Comparison of ENCODE assay signal across 26 mouse cellular contexts in the genomic region with DNA sequence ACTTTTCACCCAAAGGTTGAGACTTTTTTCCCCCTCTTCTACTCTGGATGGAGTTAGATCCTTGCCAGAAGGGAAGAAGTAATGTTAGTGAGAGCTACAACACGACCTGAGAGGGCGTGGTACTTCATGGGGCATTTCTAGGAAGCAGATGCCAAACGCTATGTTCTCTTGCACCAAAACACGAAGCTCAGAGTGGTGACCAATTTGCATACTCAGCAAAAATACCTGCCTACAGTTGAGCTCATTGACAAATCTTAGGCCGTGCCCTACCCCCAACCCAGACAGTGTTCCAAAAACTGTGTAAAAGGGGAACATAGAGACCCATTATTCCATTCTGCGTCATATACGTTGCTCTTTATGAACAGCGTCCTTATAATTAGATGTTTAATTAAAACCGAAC.
"Had no signal": no experiment of that assay in that cellular context is flagged by ENCODE, and none has a peak within 500 bp of the region (broad histone marks: within the 10 kb centered on the region; RNA-seq: fewer than 3 reads in every experiment).

No protein-coding gene starts in this region.

- ATAC-seq: forebrain, embryonic 13.5 days; forebrain, embryonic 14.5 days; forebrain, embryonic 15.5 days; forebrain, embryonic 16.5 days; forebrain, postnatal 0 days had no signal

- DNase-seq: cerebellum, adult 9-10 months; cerebellum, adult 9-11 months; cerebellum, postnatal 10 days; cerebellum, postnatal 14 days; cerebellum, postnatal 36 days; embryo, embryonic 11 days; forebrain, postnatal 0 days; gastrocnemius, adult 2 months; gastrocnemius, postnatal 10 days; gastrocnemius, postnatal 14 days; gastrocnemius, postnatal 25 days; gastrocnemius, postnatal 36 days; heart, adult 11 months; heart, adult 18-20 months; heart, adult 2 months had no signal

- H3K4me1 ChIP-seq: embryonic facial prominence, embryonic 10.5 days; embryonic facial prominence, embryonic 12.5 days; embryonic facial prominence, embryonic 13.5 days; embryonic facial prominence, embryonic 15.5 days; forebrain, embryonic 15.5 days had no signal

- H3K27ac ChIP-seq: embryonic facial prominence, embryonic 10.5 days; embryonic facial prominence, embryonic 12.5 days; embryonic facial prominence, embryonic 13.5 days; embryonic facial prominence, embryonic 15.5 days; forebrain, embryonic 10.5 days; forebrain, embryonic 12.5 days; forebrain, embryonic 13.5 days; forebrain, embryonic 15.5 days; gastrocnemius, adult 2 months; heart, adult 2 months had no signal

- H3K36me3 ChIP-seq: embryonic facial prominence, embryonic 10.5 days; embryonic facial prominence, embryonic 12.5 days; embryonic facial prominence, embryonic 13.5 days; embryonic facial prominence, embryonic 15.5 days; forebrain, embryonic 10.5 days; forebrain, embryonic 12.5 days; forebrain, embryonic 15.5 days had no signal

- H3K4me2 ChIP-seq: embryonic facial prominence, embryonic 12.5 days; embryonic facial prominence, embryonic 13.5 days; embryonic facial prominence, embryonic 15.5 days; forebrain, embryonic 12.5 days; forebrain, embryonic 13.5 days; forebrain, embryonic 15.5 days had no signal

- H3K9ac ChIP-seq: embryonic facial prominence, embryonic 12.5 days; embryonic facial prominence, embryonic 13.5 days; embryonic facial prominence, embryonic 15.5 days; forebrain, embryonic 12.5 days; forebrain, embryonic 13.5 days; forebrain, embryonic 15.5 days; forebrain, postnatal 0 days had no signal

- H3K9me3 ChIP-seq: embryonic facial prominence, embryonic 10.5 days; embryonic facial prominence, embryonic 12.5 days; embryonic facial prominence, embryonic 13.5 days; embryonic facial prominence, embryonic 15.5 days; forebrain, embryonic 10.5 days; forebrain, embryonic 12.5 days; forebrain, embryonic 13.5 days; forebrain, embryonic 15.5 days had no signal

- H3K27me3 ChIP-seq: embryonic facial prominence, embryonic 12.5 days; embryonic facial prominence, embryonic 13.5 days; embryonic facial prominence, embryonic 15.5 days; forebrain, embryonic 12.5 days; forebrain, embryonic 13.5 days; forebrain, embryonic 15.5 days had no signal

- H3K4me3 ChIP-seq: embryonic facial prominence, embryonic 10.5 days; embryonic facial prominence, embryonic 12.5 days; embryonic facial prominence, embryonic 13.5 days; embryonic facial prominence, embryonic 15.5 days; erythroblast, embryonic 14.5 days; forebrain, embryonic 10.5 days; forebrain, embryonic 12.5 days; forebrain, embryonic 13.5 days; forebrain, embryonic 15.5 days; gastrocnemius, adult 2 months; heart, adult 2 months had no signal
